Mouse (Mus musculus) liver, adult 2 months (tissue): ENCODE measurements around the gene Nnat. TPM values are rescaled to one million over a fixed set of nuclear protein-coding genes. Genes with fewer than 3 reads are reported as not detected.

Experiments
- DNase-seq: peaks from one replicate; pipeline ENCODE4 v3.0.0-alpha.2; 2011; ENCODE audit warnings: low read depth, low spot score; ENCODE audit errors: extremely low read depth
- H3K27ac ChIP-seq: fragments of 200-500 bp; replicated peaks from 2 replicates; pipeline ENCODE4 v1.5.1; 2012; ENCODE audit warnings: low read depth, mild to moderate bottlenecking, control low read depth, inconsistent platforms, low read length; ENCODE audit not compliant: insufficient read depth
- H3K27me3 ChIP-seq: fragments of 200-500 bp; 2 replicates; pipeline ENCODE4 v1.6.1; 2012; ENCODE audit warnings: mild to moderate bottlenecking, moderate library complexity, low read length, inconsistent platforms; ENCODE audit not compliant: control insufficient read depth, insufficient read depth
- H3K36me3 ChIP-seq: fragments of 200-500 bp; 2 replicates; pipeline ENCODE4 v1.6.1; 2012; ENCODE audit warnings: low read length, inconsistent platforms; ENCODE audit not compliant: control insufficient read depth, insufficient read depth
- H3K4me1 ChIP-seq: fragments of 200-500 bp; 2 replicates; pipeline ENCODE4 v1.6.1; 2011; ENCODE audit warnings: low read length; ENCODE audit not compliant: control insufficient read depth, insufficient read depth
- H3K4me3 ChIP-seq: fragments of 200-500 bp; 2 replicates; pipeline ENCODE4 v1.5.1; 2011; ENCODE audit warnings: low read depth, mild to moderate bottlenecking, control low read depth, low read length, moderate library complexity; ENCODE audit not compliant: insufficient read depth
- H3K79me2 ChIP-seq: fragments of 200-500 bp; 2 replicates; pipeline ENCODE4 v1.6.1; 2012; ENCODE audit warnings: inconsistent platforms, mild to moderate bottlenecking, low read length, moderate library complexity; ENCODE audit not compliant: control insufficient read depth, insufficient read depth
- H3K9ac ChIP-seq: fragments of 200-500 bp; 2 replicates; pipeline ENCODE4 v1.6.1; 2012; ENCODE audit warnings: low read depth, mild to moderate bottlenecking, control low read depth, inconsistent platforms, low read length
- CTCF ChIP-seq: fragments of 200-500 bp; IDR thresholded peaks from 2 replicates; pipeline ENCODE4 v1.5.1; 2011; ENCODE audit warnings: low read depth, low read length, control low read depth
- POLR2A ChIP-seq: fragments of 200-500 bp; IDR thresholded peaks from 2 replicates; pipeline ENCODE4 v1.6.1; 2011; ENCODE audit warnings: low read length, control low read depth; ENCODE audit not compliant: insufficient read depth; ENCODE audit errors: extremely low read depth
- WGBS: fragments of 180-500 bp; shearing (Covaris S2); methylation state at CpG from one replicate; pipeline ENCODE4 v1.1.7; 2018; 5-methylcytosine and 5-hydroxymethylcytosine counted together
- polyA plus RNA-seq: library from polyadenylated mRNA; depleted of rRNA; stranded (reverse); fragments of >200 nt; gene quantifications from 2 replicates; pipeline ENCODE4 v1.2.3, GENCODE M21; 2012
- total RNA-seq: library from RNA; depleted of rRNA; stranded (reverse); fragments of >200 nt; gene quantifications from 2 replicates; pipeline ENCODE4 v1.2.3, GENCODE M21; 2014

Nnat gene
- total and polyA plus RNA-seq, 2 experiments: not detected

DNA sequence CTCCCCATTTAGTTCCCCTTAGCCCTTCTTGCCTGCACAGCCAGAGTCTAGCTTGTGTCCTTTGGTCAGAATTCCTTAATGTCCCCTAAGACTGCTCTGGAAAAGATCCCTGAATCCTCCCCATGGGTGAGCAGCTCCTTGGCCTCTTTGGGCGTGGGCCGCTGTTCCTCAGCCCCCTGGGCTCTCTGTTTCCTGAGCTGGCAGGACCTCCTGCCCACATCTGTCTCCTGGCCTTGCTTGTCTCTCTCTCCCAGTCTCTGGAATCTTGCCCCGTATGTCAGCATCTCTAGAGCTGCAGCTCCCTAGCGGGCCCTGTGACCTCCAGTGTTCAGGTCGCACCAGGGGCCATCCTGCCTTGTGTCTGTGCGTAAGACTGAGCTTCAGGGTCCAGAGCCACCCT is 40.4 kb upstream of the Nnat start:
- Histone ChIP-seq H3K4me3 (no peak overlapping the region), H3K27ac (no peak overlapping the region), H3K4me1 (no peaks in the 10 kb centered on the region), H3K9ac (no peak overlapping the region), H3K36me3 (no peaks in the 10 kb centered on the region), H3K79me2 (no peaks in the 10 kb centered on the region), H3K27me3 (no peaks in the 10 kb centered on the region)
- no peak for TF ChIP-seq CTCF
- no peak for TF ChIP-seq POLR2A
- no peak for DNase-seq
- 87% methylated on average over 6 of the region's 6 CpGs for WGBS

- Histone ChIP-seq H3K27me3 (no peaks in the 10 kb centered on the region), H3K4me3 (no peak overlapping the region), H3K4me1 (no peaks in the 10 kb centered on the region), H3K27ac (no peak overlapping the region), H3K36me3 (no peaks in the 10 kb centered on the region), H3K79me2 (no peaks in the 10 kb centered on the region), H3K9ac (no peak overlapping the region)
- 65% methylated on average over 5 of the region's 5 CpGs for WGBS
- TF ChIP-seq CTCF (no peak), POLR2A (no peak)
- no peak for DNase-seq
These were observed 39.4 kb upstream of the Nnat start for GRCm38 (mm10) chr2:157520496-157520895.

- H3K36me3 ChIP-seq: no peaks in the 10 kb centered on the region
- H3K4me1 ChIP-seq: no peaks in the 10 kb centered on the region
- no peak for DNase-seq
- WGBS: 77% methylated on average over 3 of the region's 3 CpGs
- H3K79me2 ChIP-seq: no peaks in the 10 kb centered on the region
- H3K27me3 ChIP-seq: no peaks in the 10 kb centered on the region
- no peak overlapping the region for H3K9ac ChIP-seq
- H3K27ac ChIP-seq: no peak overlapping the region
- TF ChIP-seq POLR2A (no peak), CTCF (no peak)
- H3K4me3 ChIP-seq: no peak overlapping the region
These were observed 37.3 kb upstream of the Nnat start for GRCm38 (mm10) chr2:157522556-157522955.

- H3K9ac ChIP-seq: no peak overlapping the region
- H3K27ac ChIP-seq: no peak overlapping the region
- H3K79me2 ChIP-seq: no peaks in the 10 kb centered on the region
- no peaks in the 10 kb centered on the region for H3K4me1 ChIP-seq
- H3K36me3 ChIP-seq: no peaks in the 10 kb centered on the region
- WGBS: 85% methylated on average over 13 of the region's 13 CpGs
- no peaks in the 10 kb centered on the region for H3K27me3 ChIP-seq
- DNase-seq: no peak
- TF ChIP-seq CTCF: no peak
- no peak for TF ChIP-seq POLR2A
- no peak overlapping the region for H3K4me3 ChIP-seq
These were observed 29.6 kb upstream of the Nnat start for GRCm38 (mm10) chr2:157530056-157530955.

DNA sequence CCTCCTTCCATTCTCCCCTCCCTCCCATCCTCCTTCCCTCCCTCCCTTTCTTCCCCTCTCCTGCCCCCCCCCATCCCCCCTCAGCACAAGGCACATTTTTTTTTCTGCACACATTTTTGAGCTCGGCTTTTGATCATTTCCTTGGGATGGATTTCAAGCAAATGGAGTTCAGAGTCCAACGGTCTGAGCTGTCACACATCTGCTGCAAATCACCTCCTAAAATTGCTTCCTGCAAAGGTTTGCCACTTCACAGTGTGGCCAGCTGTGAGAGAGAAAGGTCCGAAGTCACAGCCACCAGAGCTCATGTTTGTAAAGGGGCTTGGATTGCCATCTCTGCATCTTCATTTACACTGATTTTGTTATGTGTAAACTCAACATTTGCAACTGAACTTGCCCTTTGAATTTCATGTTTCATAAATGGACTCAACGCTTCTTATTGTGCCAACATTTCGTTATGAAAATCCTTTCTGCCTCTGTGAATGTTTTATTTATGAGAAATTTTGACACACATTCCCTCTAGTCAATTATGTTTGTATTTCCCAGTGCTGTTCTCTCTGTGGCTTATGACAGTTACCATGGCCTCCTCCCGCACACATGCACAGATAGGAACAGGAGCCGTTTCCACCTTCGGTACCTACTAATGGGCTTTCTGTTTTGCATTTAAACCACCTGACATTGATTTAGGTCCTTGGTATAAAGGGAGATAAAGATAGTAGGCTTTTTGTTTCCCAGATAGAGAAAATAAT is 28.0 kb upstream of the Nnat start:
- Histone ChIP-seq H3K27me3 (no peaks in the 10 kb centered on the region), H3K27ac (no peak overlapping the region), H3K36me3 (no peaks in the 10 kb centered on the region), H3K4me1 (0 out of 2 replicates have a peak, but pooled peaks cover 1% of the 10 kb centered on the region), H3K4me3 (no peak overlapping the region), H3K79me2 (no peaks in the 10 kb centered on the region), H3K9ac (no peak overlapping the region)
- no peak for DNase-seq
- TF ChIP-seq POLR2A (no peak), CTCF (no peak)
- WGBS: 66% methylated on average over 8 of the region's 8 CpGs

DNA sequence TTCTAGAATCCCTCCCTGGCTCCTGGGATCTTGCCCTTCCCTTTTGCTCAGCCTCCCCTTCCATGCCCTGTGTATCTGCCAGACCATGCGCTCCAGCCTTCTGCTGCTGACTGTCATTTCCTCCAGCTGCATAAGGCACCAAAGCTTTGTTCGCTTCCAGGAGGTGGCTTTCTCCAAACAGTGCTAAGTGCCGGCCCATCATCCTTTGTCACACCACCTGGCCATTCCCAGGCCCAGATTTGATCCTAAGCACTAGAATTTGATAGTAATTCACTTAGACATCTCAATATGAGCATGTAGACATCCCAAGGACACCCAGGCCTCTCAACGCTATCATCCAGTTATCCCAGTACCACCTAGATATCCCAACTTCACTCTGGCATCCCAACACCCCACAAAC is 25.7 kb upstream of the Nnat start:
- H3K79me2 ChIP-seq: no peaks in the 10 kb centered on the region
- no peak overlapping the region for H3K4me3 ChIP-seq
- no peaks in the 10 kb centered on the region for H3K36me3 ChIP-seq
- no peak for DNase-seq
- no peak overlapping the region for H3K9ac ChIP-seq
- 85% methylated on average over 4 of the region's 4 CpGs for WGBS
- no peak for TF ChIP-seq POLR2A
- TF ChIP-seq CTCF: no peak
- no peaks in the 10 kb centered on the region for H3K27me3 ChIP-seq
- no peak overlapping the region for H3K27ac ChIP-seq
- H3K4me1 ChIP-seq: 0 out of 2 replicates have a peak, but pooled peaks cover 1% of the 10 kb centered on the region
